Mouse (Mus musculus) left cerebral cortex, postnatal 36 days (tissue): ENCODE data around the gene Ywhah. TPM values are rescaled to one million over a fixed set of nuclear protein-coding genes. Genes with fewer than 3 reads are reported as not detected.
A peak's percentile ranks its signal among the peaks of the same experiment; 100 is the strongest.
"Not testable (repeated sequence)": the region's sequence is repeated elsewhere in the genome, so short reads cannot be mapped to it uniquely, and the experiment has no call there.

Source experiments
- DNase-seq, 2 experiments: peaks; one replicate each; pipeline ENCODE4 v3.0.0; 2021 to 2022; ENCODE audit warnings: low spot score in 2 of 2, mixed read lengths in 1 of 2
- intact Hi-C: fragments of 180-260 bp; cut with DNase I; formaldehyde crosslinking; loops from one replicate; pipeline ENCODE4 v1.15.1; 2025
- total RNA-seq, 2 experiments: library from RNA; stranded (reverse); gene quantifications; 2 replicates each; pipeline ENCODE4 v1.2.3; 2021

Gene Ywhah
- total RNA-seq, 2 experiments from 2014 or later = 1,119 to 1,229 TPM

DNA sequence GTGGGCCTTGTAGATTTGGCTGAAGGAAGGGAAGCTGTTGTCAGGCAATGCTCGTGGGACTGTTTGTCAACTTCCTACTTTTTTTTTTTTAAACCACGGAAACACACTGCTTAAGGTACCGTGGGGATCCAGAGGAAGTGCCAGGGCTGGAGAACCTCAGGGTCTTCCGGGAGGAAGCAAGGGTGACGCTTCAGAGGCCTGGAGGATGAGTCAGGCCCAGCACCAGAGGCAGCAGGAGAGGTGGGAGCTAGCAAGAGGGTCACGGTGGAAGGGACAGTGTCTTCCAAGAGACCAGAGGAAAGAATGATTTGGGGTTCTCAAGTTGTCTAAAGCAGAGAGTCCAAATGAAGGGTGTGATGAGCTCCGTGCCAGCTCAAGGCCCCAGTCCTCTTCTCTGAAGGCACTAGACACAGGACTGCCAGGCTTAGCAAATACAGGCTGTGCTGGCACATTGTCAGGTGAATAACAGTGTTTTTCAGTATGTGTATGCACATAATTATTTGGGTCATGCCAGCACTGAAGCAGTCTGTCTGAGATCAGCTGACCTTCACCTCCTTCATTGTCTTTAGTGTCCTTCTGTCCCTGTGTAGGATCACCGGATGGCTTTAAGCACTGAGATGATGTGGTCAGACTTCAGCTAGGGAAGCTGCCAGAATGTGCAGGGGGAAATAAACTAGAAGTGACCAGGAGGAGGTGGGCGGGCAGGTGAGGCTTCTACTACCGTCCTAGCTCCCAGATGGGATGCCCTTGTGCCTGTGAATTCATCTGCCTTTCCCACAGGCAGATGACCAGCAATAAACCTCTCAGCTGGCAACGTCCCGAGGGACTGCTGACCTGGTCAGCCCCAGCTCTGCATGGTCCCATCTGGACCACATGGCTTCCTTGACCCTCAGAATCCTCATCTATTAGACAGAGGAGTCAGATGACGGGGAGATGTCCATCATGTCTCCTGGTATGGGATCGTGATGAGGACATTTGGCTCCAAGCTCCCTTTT is 8.5 kb upstream of the Ywhah start:
- intact Hi-C loops = no loop called here
- DNase-seq = no peak

DNA sequence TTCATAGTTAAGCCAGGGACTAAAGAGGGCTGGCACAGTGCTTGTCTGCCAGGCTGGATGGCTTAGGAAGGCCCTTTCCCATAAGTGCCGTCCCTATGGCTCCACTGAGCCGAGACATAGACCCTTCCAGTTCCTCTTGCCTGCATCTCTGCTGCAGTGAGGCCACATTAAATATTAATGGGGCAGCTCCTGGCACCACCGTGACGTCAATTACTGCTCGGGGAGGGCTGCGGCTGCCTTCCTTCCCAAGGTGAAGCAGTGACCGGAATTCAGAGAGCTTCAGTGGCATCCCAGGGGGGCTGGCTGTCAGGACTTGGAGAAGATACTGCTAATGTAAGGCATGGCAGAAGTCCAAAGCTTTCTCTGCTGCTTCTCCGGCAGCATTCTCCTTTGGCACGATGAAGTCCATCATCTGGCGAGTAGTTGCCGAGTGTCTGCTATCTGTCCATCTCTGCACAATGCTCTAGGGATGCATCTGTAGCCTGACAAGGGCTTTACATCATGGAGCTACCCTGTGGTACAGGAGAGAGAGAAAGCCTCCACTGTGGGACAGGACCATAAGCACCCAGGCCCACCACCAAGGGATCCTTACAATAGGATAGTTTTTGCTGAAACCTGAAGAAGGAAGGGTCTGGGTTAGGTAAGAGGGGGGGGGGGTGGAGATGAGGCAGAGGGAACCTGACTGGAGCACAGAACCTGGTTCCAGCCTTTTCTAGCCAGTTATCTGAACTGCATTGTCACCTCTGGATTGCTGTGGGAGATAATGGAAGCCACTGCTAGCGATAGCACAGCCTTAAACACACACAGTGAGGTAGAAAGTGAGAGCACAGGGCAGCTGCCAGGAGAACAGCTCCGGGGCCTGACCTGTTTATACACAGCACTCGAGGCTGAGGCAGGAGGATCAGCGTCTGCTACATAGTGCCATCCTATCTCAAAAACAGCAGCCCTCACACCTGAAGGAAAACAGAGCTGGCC is 7.2 kb upstream of the Ywhah start:
- DNase-seq = peak in 1 of 2 experiments; percentile 61
- intact Hi-C loops = no loop called here

DNA sequence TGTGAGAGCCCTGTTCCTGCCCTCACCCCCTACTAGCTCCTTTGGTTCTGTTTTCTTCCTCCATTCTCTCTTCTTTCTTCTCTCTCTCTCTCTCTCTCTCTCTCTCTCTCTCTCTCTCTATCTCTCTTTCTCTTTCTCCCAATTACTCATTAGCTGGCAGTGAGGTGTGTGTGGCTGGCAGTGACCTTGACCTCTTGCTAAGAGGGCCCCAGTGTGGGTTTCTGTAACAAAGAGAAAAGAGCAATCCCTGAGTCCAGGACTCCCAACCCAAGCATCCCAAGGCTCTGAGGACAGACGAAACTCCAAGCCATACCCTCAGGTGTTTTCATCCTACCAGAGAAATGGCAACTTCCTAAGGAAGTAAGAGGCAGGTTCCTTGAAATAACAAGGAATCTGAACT is 4.5 kb upstream of the Ywhah start:
- intact Hi-C loops = no loop called here

DNA sequence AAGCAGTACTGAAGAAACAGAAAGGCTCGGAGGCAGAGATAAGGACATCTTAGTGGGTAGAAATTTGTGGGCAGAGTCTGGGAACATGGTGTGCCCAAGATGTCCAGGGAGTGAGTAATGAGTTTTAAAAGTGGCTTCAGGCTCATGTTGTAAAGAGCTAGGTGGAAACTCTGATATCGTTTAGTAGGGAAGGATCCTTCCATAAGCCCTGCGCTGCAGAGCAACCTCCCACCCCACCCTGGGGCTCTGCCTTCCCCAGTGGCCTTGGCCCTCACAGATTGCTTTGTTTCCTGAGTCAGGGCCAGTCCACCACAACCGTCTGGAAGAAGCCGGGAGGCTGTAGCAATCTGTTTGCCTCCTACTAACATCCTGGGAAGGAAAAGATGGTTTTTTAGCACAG is 3.0 kb upstream of the Ywhah start:
- intact Hi-C loops = loop anchor here (5.0 kb wide), 1 partner anchor 38 kb away; no protein-coding TSS in a partner anchor
- DNase-seq = peak in 1 of 2 experiments; percentile 60

More for the DNA sequence above, 4.5 kb upstream of the Ywhah start:
- no peak for DNase-seq

DNA sequence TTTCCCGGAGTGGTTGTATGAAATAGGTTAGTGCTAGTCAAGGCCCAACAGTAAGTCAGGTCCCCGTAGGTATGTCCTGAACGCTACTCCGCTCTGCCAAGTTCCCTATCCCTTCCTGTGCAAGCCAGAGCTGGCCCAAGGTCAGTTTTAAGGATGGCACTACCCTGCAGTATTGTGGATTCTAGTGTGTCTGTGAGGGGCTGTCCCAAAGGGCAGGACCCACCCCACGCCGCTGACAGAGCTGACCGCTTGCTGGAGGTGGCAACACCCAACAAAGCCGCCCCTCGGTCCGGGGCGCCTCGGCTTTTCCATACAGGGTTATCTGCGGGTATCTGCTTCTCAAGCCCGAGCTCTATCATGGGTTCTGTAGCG is 441 bp upstream of the Ywhah start:
- intact Hi-C loops = loop anchor here (5.0 kb wide), 1 partner anchor 41 kb away; no protein-coding TSS in a partner anchor
- no peak for DNase-seq

DNA sequence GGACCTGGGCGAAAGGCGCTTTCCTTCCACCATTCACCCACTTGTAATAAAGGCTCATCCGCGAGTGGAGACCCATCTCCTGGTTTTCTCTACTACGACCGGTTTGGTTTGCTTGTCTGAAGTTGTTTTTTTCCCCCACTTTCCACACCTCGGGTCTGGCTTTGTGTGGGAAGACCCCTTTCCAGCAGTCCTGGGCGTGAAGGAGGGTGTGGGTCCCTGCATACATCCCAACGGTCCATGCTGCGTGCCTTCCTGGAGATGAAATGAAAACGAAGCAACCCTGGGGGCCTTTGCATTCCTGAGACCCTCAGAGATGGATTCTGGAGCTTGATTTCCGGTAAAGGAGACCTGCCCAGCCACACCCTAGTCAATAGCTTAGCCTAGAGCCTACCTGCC is 808 bp downstream of the Ywhah start:
- DNase-seq = no peak
- intact Hi-C loops = loop anchor here (5.0 kb wide), 1 partner anchor 42 kb away; no protein-coding TSS in a partner anchor

DNA sequence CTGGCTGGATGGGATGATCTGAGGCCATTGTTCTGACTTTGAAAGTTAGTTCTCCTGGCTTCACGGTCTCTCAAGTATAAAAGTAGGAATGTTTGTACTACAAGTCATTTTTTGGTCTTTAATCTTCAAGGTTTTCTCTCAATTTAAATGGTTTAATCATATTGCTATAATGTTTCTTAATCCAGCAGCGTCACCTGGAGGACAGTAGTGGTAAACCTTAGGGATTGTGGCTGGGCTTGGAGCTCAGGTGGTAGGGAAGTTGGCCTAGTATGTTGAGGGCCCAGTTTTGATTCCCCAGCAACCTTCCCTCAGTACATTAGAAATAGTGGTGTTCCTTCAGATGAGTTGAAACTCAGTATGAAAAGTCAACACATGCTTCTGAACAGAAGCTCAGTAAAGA is 3.0 kb downstream of the Ywhah start:
- DNase-seq = no peak
- intact Hi-C loops = loop anchor here (2.0 to 5.0 kb wide), 3 partner anchors 34 to 84 kb away; no protein-coding TSS in a partner anchor

DNA sequence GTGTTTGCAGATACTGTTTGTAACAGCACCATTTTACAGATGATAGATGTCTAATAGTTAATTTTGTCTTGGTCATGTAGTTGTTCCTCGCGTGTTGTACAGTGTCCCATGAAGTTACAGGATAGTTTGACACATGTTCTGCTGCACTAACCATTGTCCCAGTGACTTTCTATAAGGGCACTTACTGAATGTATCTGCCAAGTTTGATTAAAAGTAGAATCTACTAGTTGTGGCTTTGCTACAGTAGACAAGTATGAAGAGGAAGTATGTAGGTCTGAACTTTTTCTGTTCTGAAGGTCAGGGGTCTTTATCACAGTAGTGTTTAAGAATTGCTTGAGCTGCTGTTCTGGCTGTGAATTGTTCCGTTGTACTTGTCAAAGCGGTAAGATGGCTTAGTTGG is 4.7 kb downstream of the Ywhah start:
- DNase-seq = no peak
- intact Hi-C loops = loop anchor here (5.0 kb wide), 2 partner anchors 36 to 86 kb away; no protein-coding TSS in a partner anchor

DNA sequence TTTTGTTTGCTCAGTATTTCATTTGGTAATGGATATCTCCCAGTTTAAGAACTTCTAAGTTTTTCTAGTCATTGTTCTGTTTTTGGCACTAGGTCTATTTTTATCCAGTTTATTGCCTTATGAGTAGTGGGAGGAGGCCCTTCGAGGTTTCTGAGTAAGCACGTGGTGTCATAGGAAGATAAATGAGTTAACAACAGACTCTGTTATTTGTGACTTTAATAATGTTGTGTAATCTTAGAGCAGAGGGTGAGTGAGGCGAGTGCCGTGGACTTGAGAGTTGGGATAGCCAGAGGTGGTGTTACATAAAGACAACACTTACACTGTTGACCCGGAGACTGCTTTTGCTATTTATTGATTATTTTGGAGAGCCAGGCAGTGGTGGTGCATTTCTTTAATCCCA is 5.9 kb downstream of the Ywhah start:
- no peak for DNase-seq
- intact Hi-C loops = loop anchor here (5.0 kb wide), 2 partner anchors 37 to 87 kb away; no protein-coding TSS in a partner anchor

DNA sequence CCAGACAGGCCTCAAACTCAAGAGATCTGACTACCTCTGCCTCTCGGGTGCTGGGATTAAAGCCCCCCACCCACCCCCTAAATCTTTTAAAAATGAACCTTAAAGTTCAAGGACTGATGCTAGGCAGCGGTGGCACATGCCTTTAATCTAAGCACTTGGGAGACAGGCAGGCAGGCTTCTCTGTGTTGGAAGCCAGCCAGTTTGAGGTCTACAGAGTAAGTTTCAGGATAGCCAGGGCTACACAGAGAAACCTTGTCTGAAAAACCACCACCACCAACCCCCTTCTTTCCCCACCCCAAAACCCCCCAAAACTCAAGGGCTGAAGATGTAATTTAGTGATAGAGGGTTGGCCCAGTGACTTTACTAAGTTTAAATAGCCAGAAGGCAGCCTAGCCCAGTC is 10.0 kb downstream of the Ywhah start:
- DNase-seq = no peak
- intact Hi-C loops = no loop called here

DNA sequence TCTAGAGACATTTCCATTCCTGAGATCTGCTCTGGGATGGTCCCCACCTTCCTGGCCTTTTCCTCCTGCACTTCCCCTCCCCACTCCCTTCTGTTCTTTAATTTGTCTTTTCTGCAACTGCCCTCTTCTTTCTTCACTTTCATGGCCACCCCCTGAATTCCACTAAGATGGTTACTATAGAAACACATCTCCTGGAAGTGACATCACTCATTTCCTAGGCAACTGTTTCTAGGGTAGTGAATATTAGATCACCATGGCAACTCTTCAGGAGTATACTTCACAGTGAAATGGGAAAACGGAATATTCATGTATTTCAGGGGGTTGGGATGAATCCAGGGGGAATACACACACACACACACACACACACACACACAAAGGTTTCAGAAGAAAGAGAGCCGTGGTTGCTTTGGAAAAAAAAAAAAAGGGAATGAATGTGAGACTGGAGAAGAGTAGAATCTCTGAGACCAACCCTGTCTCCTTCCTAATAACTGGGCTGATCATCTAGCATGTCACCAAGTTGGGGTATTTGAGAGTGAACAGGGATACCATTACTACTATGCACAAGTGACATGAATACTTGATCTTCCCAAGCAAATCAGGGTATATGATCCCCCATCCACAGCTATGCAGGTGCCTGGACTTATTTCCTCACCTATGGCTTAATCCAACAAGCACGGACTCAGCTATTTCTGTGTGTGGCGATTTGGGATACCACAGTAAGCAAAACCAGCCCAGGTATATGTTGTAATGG is 12.0 kb downstream of the Ywhah start:
- intact Hi-C loops = loop anchor here (5.0 to 10.0 kb wide), 2 partner anchors 53 to 316 kb away; no protein-coding TSS in a partner anchor
- no peak for DNase-seq

DNA sequence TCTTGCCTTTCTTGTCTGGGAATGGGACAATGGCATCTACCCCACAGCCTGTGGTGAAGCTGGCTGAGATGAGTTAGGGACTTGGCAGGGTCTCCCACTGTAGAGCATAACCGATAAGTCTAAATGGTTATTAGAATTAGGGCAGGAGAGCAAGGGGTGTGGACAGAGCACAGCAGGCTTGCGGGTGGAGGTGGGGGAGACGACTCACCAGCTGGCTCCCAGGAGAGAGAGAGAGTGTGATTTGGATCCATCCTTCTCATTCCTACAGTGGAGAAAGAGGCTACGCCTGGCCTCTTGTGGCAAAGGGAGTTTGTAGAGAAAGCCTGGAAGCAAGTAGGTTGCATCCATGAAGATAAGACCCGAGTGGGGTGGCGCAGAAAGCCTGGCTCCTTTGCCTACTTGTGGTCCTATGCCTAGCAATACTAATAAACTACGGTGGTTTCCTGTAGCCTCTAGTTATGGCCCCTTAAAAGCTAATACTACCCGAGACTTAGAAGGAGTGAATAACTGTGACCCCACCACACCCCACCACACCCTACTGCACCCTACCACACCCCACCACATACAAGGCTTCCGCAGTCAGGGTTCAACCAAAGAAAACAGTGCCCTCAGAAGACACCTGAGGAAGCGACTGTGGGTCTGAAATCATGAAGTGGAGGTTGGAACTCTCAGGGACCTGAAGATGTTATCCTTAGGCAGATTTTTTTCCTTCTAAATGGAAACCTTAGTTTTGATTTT is 13.6 kb downstream of the Ywhah start:
- no peak for DNase-seq
- intact Hi-C loops = loop anchor here (2.0 to 10.0 kb wide), 3 partner anchors 55 to 317 kb away; no protein-coding TSS in a partner anchor

DNA sequence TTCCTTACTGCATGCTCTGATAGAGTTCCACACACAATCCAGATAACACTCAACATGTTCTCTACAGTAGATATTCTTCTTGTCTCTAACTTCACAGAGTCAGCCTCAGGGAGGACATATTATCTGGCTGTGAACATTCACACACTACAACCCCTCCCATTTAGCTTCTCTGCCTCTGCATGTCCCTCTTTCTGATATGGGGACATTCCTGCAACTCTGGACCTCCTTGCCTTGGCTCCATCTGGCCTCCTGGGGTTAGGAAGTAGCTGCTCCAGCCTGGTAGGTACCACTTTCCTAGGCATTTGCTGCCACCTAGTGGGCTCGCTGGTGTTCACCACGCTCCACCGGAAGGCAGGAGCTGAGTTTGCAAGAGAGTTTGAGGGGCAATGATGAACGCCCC is 14.5 kb downstream of the Ywhah start:
- intact Hi-C loops = loop anchor here (2.0 to 10.0 kb wide), 3 partner anchors 56 to 318 kb away; no protein-coding TSS in a partner anchor
- peak; percentile 72 to 75 for DNase-seq

DNA sequence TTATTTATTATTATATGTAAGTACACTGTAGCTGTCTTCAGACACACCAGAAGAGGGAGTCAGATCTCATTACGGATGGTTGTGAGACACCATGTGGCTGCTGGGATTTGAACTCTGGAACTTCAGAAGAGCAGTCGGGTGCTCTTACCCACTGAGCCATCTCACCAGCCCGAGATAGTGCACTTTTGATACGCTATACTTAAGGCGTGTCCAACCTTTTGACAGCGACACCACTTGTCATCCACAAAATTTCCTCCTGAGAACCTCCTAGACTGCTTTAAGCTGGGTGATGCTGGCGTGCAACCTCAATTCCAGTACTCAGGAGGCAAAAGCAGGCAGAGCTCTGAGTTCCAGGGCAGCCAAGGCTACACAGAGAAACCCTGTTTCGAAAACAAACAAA is 15.0 kb downstream of the Ywhah start:
- DNase-seq = not testable (repeated sequence)
- intact Hi-C loops = loop anchor here (2.0 to 10.0 kb wide), 3 partner anchors 56 to 319 kb away; no protein-coding TSS in a partner anchor

DNA sequence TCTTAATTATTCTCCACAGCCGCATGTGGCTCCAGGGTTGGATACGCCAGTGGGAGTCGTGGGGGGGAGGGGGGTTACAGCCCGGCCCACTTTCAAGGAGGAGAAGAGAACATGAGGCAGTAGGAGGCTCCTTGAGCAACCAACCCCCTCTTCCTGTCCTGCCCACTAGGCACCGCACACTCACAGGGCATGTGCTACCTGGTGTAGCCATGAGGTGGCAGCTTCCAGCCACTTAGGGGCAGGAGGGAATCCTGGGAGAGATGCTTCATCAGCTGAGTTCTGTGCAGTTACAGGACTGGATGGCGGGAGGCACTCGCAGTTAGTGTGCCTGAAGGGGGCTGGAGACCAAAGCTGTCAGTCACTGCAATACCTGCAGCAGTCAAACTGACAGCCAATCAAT is 15.5 kb downstream of the Ywhah start:
- intact Hi-C loops = loop anchor here (5.0 to 10.0 kb wide), 2 partner anchors 57 to 319 kb away; no protein-coding TSS in a partner anchor

DNA sequence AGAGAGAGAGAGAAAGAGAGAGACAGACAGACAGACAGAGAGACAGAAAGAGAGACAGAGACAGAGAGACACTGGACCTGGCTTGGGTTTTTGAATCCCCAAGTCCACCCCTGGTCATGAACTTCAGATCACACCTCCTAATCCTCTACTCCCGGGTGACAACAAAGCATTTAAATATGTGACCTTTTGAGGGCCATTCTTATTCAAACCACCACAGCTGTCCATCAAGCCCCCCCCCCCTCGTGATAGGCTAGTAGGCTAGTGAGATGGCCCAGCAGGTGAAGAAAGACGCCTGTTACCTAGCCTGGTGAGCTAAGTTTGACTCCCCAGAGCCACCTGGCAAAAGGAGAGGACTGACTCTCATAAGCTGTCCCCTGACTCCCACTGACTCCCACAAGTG is 16.3 kb downstream of the Ywhah start:
- intact Hi-C loops = loop anchor here (5.0 to 10.0 kb wide), 2 partner anchors 58 to 320 kb away; no protein-coding TSS in a partner anchor

More for the DNA sequence above, 15.5 kb downstream of the Ywhah start:
- DNase-seq = no peak

DNA sequence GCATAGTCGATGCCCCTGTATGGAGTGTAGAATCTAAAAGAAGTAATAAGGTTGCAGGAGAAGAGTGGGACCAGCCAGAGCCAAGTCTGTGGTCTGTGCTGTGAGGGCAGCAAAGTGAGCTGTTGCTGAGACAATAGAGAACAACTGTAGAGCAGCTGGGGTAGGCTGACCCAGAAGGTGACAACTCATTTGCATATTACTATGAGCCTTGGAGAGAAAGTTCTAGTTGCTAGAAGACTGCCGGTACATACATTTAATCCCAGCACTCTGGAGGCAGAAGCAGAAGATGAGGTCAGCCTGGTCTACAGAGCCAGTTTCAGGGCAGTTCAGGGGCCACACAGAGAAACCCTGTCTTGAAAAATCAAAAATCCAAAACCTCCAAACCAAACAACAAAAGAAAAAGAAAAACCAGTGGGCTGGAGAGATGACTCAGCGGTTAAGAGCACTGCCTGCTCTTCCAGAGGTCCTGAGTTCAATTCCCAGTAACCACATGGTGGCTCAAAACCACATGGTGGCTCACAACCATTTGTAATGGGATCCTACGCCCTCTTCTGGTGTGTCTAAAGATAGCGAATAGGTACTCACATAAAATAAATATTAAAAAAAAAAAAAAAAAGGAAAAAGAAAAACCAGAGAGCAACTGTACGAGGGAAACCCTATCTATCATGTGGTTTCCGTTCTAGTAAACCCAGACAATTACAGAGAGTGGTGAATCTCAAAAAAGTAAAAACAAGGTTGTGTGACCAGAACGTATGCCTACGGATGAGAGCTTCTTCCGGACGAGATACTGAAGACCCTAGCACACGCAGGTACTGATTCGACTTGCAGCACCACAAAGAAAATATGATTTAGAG is 20.3 kb downstream of the Ywhah start:
- no peak for DNase-seq
- intact Hi-C loops = loop anchor here (1.0 to 10.0 kb wide), 2 partner anchors 105 to 324 kb away; no protein-coding TSS in a partner anchor

More for the DNA sequence above, 16.3 kb downstream of the Ywhah start:
- DNase-seq = no peak
